Mouse (Mus musculus): Measurements from ENCODE around the gene Fsd1. TPM values are rescaled to one million over a fixed set of nuclear protein-coding genes. Genes with fewer than 3 reads are reported as not detected.

Gene Fsd1
- polyA plus RNA-seq, 1 experiment: 22.0 TPM

- TF ChIP-seq POLR2A (IDR thresholded peaks at IDR 0.05; ENCODE audit: insufficient read depth, low read length): no peak
- TF ChIP-seq EP300 (IDR thresholded peaks at IDR 0.05; ENCODE audit: insufficient read depth, low read depth, low read length): no peak
- no peak for TF ChIP-seq CTCF (IDR thresholded peaks at IDR 0.05; ENCODE audit: low read depth, low read length)
- Histone ChIP-seq H3K27me3 (ENCODE audit: control insufficient read depth, insufficient read depth, low read length, poor library complexity, severe bottlenecking) (no peaks in the 10 kb centered on the region), H3K9ac (ENCODE audit: low read depth, poor library complexity, severe bottlenecking) (no peak overlapping the region), H3K4me3 (ENCODE audit: low read depth, low read length) (no peak overlapping the region), H3K27ac (ENCODE audit: insufficient read depth, low read length) (no peak overlapping the region), H3K9me3 (replicated peaks; ENCODE audit: control insufficient read depth, insufficient read depth, low read length, poor library complexity, severe bottlenecking) (no peaks in the 10 kb centered on the region), H3K4me1 (ENCODE audit: control insufficient read depth, insufficient read depth, low read length) (peaks cover 3% of the 10 kb centered on the region), H3K36me3 (ENCODE audit: control insufficient read depth, insufficient read depth, low read length, poor library complexity, severe bottlenecking) (no peaks in the 10 kb centered on the region)
Measured at GRCm38 (mm10) chr17:55967186-55967585, 19.1 kb upstream of the Fsd1 start.

DNA sequence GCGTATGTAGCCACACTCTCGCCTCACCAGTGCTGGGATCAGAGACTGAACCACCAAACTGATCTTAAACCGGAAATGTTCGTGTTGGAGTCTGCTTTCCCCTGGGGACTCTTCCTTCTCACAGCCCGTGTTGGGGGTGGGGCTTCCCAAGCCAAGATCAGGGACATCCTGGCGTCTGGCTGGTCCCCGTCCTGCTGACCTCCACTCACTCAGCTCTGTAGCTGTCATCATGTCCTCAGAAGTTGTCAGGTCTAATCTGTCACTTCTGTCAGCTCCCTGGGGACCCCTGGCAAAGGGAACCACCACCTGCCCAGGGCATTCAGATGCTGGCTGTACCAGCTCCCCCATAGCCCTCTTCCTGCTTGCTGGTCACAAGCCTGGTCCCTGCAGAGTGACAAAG is 18.1 kb upstream of the Fsd1 start:
- Histone ChIP-seq H3K9me3 (replicated peaks; ENCODE audit: control insufficient read depth, insufficient read depth, low read length, poor library complexity, severe bottlenecking) (no peaks in the 10 kb centered on the region), H3K27me3 (ENCODE audit: control insufficient read depth, insufficient read depth, low read length, poor library complexity, severe bottlenecking) (no peaks in the 10 kb centered on the region), H3K9ac (ENCODE audit: low read depth, poor library complexity, severe bottlenecking) (no peak overlapping the region), H3K27ac (ENCODE audit: insufficient read depth, low read length) (no peak overlapping the region), H3K36me3 (ENCODE audit: control insufficient read depth, insufficient read depth, low read length, poor library complexity, severe bottlenecking) (no peaks in the 10 kb centered on the region), H3K4me1 (ENCODE audit: control insufficient read depth, insufficient read depth, low read length) (peaks cover 3% of the 10 kb centered on the region), H3K4me3 (ENCODE audit: low read depth, low read length) (no peak overlapping the region)
- TF ChIP-seq CTCF (IDR thresholded peaks at IDR 0.05; ENCODE audit: low read depth, low read length) (no peak), EP300 (IDR thresholded peaks at IDR 0.05; ENCODE audit: insufficient read depth, low read depth, low read length) (no peak), POLR2A (IDR thresholded peaks at IDR 0.05; ENCODE audit: insufficient read depth, low read length) (no peak)

DNA sequence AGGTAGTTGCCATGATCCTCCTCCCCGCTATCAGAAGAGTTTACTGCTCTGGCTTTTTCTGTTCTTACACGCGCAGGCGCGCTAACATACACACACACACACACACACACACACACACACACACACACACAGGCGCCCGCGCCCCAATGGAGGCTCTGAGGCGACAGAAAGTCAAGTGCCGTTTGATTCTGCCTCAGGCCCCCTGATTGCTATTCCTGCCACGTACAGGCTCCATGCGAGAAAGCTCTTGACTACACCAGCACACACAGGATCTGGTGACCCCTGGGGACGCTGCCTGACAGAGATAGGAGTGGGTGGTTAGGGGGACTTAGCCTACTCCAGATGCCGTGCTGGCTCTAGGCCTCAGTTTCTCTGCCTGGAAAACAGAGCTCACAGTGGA is 16.7 kb upstream of the Fsd1 start:
- Histone ChIP-seq H3K4me1 (ENCODE audit: control insufficient read depth, insufficient read depth, low read length) (peaks cover 3% of the 10 kb centered on the region), H3K9ac (ENCODE audit: low read depth, poor library complexity, severe bottlenecking) (no peak overlapping the region), H3K36me3 (ENCODE audit: control insufficient read depth, insufficient read depth, low read length, poor library complexity, severe bottlenecking) (no peaks in the 10 kb centered on the region), H3K27ac (ENCODE audit: insufficient read depth, low read length) (no peak overlapping the region), H3K9me3 (replicated peaks; ENCODE audit: control insufficient read depth, insufficient read depth, low read length, poor library complexity, severe bottlenecking) (no peaks in the 10 kb centered on the region), H3K27me3 (ENCODE audit: control insufficient read depth, insufficient read depth, low read length, poor library complexity, severe bottlenecking) (no peaks in the 10 kb centered on the region), H3K4me3 (ENCODE audit: low read depth, low read length) (no peak overlapping the region)
- no peak for TF ChIP-seq EP300 (IDR thresholded peaks at IDR 0.05; ENCODE audit: insufficient read depth, low read depth, low read length)
- TF ChIP-seq CTCF (IDR thresholded peaks at IDR 0.05; ENCODE audit: low read depth, low read length): no peak
- TF ChIP-seq POLR2A (IDR thresholded peaks at IDR 0.05; ENCODE audit: insufficient read depth, low read length): no peak

GRCm38 (mm10) chr17:55969966-55970891 is 16.1 kb upstream of the Fsd1 start, which contains the start of gene Shd:
Gene Shd, plus strand, starts transcription at chr17:55970467.
- peak within 1 kb of the TSS; percentile 73 for H3K9ac ChIP-seq (ENCODE audit: low read depth, poor library complexity, severe bottlenecking)
- H3K36me3 ChIP-seq (ENCODE audit: control insufficient read depth, insufficient read depth, low read length, poor library complexity, severe bottlenecking): no peaks in the 10 kb centered on the region
- no peaks in the 10 kb centered on the region for H3K9me3 ChIP-seq (replicated peaks; ENCODE audit: control insufficient read depth, insufficient read depth, low read length, poor library complexity, severe bottlenecking)
- no peak within 1 kb of the TSS for H3K27ac ChIP-seq (ENCODE audit: insufficient read depth, low read length)
- H3K4me1 ChIP-seq (ENCODE audit: control insufficient read depth, insufficient read depth, low read length): peaks cover 3% of the 10 kb centered on the region
- H3K4me3 ChIP-seq (ENCODE audit: low read depth, low read length): peak within 1 kb of the TSS; percentile 67
- H3K27me3 ChIP-seq (ENCODE audit: control insufficient read depth, insufficient read depth, low read length, poor library complexity, severe bottlenecking): no peaks in the 10 kb centered on the region
- TF ChIP-seq CTCF (IDR thresholded peaks at IDR 0.05; ENCODE audit: low read depth, low read length) (no peak), POLR2A (IDR thresholded peaks at IDR 0.05; ENCODE audit: insufficient read depth, low read length) (no peak)

- no peak overlapping the region for H3K27ac ChIP-seq (ENCODE audit: insufficient read depth, low read length)
Measured at GRCm38 (mm10) chr17:55971453-55971852, 14.9 kb upstream of the Fsd1 start.

DNA sequence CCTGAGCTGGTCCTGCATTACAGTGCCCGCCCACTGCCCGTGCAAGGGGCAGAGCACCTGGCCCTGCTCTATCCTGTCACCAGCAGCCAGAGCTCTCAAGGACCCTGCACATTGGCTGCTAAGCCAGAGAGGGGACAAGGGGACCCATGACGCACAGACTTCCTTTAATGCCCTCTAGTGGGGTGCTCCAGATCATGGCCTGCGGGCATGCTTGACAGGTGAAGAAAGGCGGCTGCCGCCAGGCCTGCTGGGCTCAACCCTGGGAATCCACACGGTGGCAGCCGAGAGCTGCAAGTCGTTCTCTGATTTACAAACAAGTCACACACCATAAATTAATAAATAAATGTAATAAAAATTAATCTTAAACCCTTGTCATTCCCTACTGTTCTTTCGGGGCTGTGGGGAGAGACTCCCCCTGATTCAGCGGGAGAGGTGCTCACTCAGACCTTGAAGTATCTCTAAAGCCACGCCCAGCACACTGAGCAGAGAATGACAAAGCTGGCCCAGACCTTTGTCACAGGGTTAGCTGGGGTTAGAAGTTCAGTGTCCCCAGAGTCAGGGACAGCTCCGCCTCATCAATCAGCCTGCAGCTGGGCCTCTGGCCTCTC is 9.9 kb upstream of the Fsd1 start:
- Histone ChIP-seq H3K27ac (ENCODE audit: insufficient read depth, low read length) (peak overlapping the region; percentile 42), H3K36me3 (ENCODE audit: control insufficient read depth, insufficient read depth, low read length, poor library complexity, severe bottlenecking) (no peaks in the 10 kb centered on the region), H3K4me1 (ENCODE audit: control insufficient read depth, insufficient read depth, low read length) (no peaks in the 10 kb centered on the region), H3K4me3 (ENCODE audit: low read depth, low read length) (no peak overlapping the region), H3K9me3 (replicated peaks; ENCODE audit: control insufficient read depth, insufficient read depth, low read length, poor library complexity, severe bottlenecking) (no peaks in the 10 kb centered on the region), H3K27me3 (ENCODE audit: control insufficient read depth, insufficient read depth, low read length, poor library complexity, severe bottlenecking) (no peaks in the 10 kb centered on the region), H3K9ac (ENCODE audit: low read depth, poor library complexity, severe bottlenecking) (no peak overlapping the region)
- TF ChIP-seq POLR2A (IDR thresholded peaks at IDR 0.05; ENCODE audit: insufficient read depth, low read length) (no peak), EP300 (IDR thresholded peaks at IDR 0.05; ENCODE audit: insufficient read depth, low read depth, low read length) (no peak), CTCF (IDR thresholded peaks at IDR 0.05; ENCODE audit: low read depth, low read length) (peak; percentile 73)

More at GRCm38 (mm10) chr17:55971453-55971852, 14.9 kb upstream of the Fsd1 start:
- no peak for TF ChIP-seq POLR2A (IDR thresholded peaks at IDR 0.05; ENCODE audit: insufficient read depth, low read length)
- no peak for TF ChIP-seq CTCF (IDR thresholded peaks at IDR 0.05; ENCODE audit: low read depth, low read length)
- TF ChIP-seq EP300 (IDR thresholded peaks at IDR 0.05; ENCODE audit: insufficient read depth, low read depth, low read length): no peak
- no peaks in the 10 kb centered on the region for H3K27me3 ChIP-seq (ENCODE audit: control insufficient read depth, insufficient read depth, low read length, poor library complexity, severe bottlenecking)
- H3K4me3 ChIP-seq (ENCODE audit: low read depth, low read length): no peak overlapping the region
- peaks cover 3% of the 10 kb centered on the region for H3K4me1 ChIP-seq (ENCODE audit: control insufficient read depth, insufficient read depth, low read length)
- H3K36me3 ChIP-seq (ENCODE audit: control insufficient read depth, insufficient read depth, low read length, poor library complexity, severe bottlenecking): no peaks in the 10 kb centered on the region
- H3K9me3 ChIP-seq (replicated peaks; ENCODE audit: control insufficient read depth, insufficient read depth, low read length, poor library complexity, severe bottlenecking): no peaks in the 10 kb centered on the region
- no peak overlapping the region for H3K9ac ChIP-seq (ENCODE audit: low read depth, poor library complexity, severe bottlenecking)
